Mouse (Mus musculus) heart, postnatal 0 days (tissue): ENCODE data around the gene Paqr5. TPM values are rescaled to one million over a fixed set of nuclear protein-coding genes. Genes with fewer than 3 reads are reported as not detected.
A peak's percentile ranks its signal among the peaks of the same experiment; 100 is the strongest.

Source experiments
- ATAC-seq: fragments of 200-750 bp; cut with Nextera tagmentation; 2 replicates; pipeline ENCODE4 v1.8.0; 2017; ENCODE audit warnings: low read depth, moderate number of reproducible peaks, moderate library complexity; ENCODE audit not compliant: insufficient read depth
- DNase-seq: peaks from one replicate; pipeline ENCODE4 v3.0.0-alpha.2; 2016; ENCODE audit warnings: low spot score
- H3K27ac ChIP-seq: fragments of 300-500 bp; sonication (generic); 2 replicates; pipeline ENCODE4 v1.5.1; 2014; ENCODE audit warnings: low read depth, mild to moderate bottlenecking
- H3K27me3 ChIP-seq: fragments of 300-500 bp; sonication (generic); 2 replicates; pipeline ENCODE4 v1.6.1; 2014; ENCODE audit warnings: low read length, mixed read lengths; ENCODE audit not compliant: control insufficient read depth, insufficient read depth
- H3K36me3 ChIP-seq: fragments of 300-500 bp; sonication (generic); replicated peaks from 2 replicates; pipeline ENCODE4 v1.6.1; 2014; ENCODE audit warnings: low read length, mixed read lengths; ENCODE audit not compliant: control insufficient read depth, insufficient read depth
- H3K4me1 ChIP-seq: fragments of 300-500 bp; sonication (generic); 2 replicates; pipeline ENCODE4 v1.6.1; 2014; ENCODE audit warnings: antibody characterized with exemption; ENCODE audit not compliant: control insufficient read depth, insufficient read depth
- H3K4me2 ChIP-seq: fragments of 300-500 bp; sonication (generic); 2 replicates; pipeline ENCODE4 v1.6.1; 2014; ENCODE audit warnings: low read depth, mild to moderate bottlenecking, low read length, moderate library complexity
- H3K4me3 ChIP-seq: fragments of 300-500 bp; sonication (generic); 2 replicates; pipeline ENCODE4 v1.5.1; 2014; ENCODE audit warnings: low read depth, low read length
- H3K9ac ChIP-seq: fragments of 300-500 bp; sonication (generic); replicated peaks from 2 replicates; pipeline ENCODE4 v1.6.1; 2014; ENCODE audit warnings: low read depth, low read length, mixed read lengths
- H3K9me3 ChIP-seq: fragments of 300-500 bp; sonication (generic); replicated peaks from 2 replicates; pipeline ENCODE4 v1.6.1; 2016; ENCODE audit warnings: low read length; ENCODE audit not compliant: control insufficient read depth
- CTCF ChIP-seq: IDR thresholded peaks from 2 replicates; pipeline ENCODE4 v1.5.1; 2016; ENCODE audit warnings: antibody characterized with exemption, control low read depth, low read depth
- EP300 ChIP-seq: IDR thresholded peaks from 2 replicates; pipeline ENCODE4 v1.6.1; 2016; ENCODE audit warnings: antibody characterized with exemption, low read depth
- WGBS: fragments of 180-500 bp; shearing (Covaris S2); extraction: QIAGEN DNeasy Blood & Tissue Kit; methylation state at CpG from one replicate; pipeline ENCODE4 v1.1.7; 2014; 5-methylcytosine and 5-hydroxymethylcytosine counted together
- polyA plus RNA-seq: library from polyadenylated mRNA; unstranded; fragments of >200 nt; fragmentation: Nextera tagmentation; extraction: Ambion mirVana; gene quantifications from 2 replicates; pipeline ENCODE4 v1.2.1, GENCODE M21; 2015
- total RNA-seq: library from RNA; depleted of rRNA; stranded (reverse); fragments of >200 nt; gene quantifications from 2 replicates; pipeline ENCODE4 v1.2.3, GENCODE M21; 2014; ENCODE audit warnings: low replicate concordance; rRNA removed

Gene Paqr5
- total RNA-seq, result 5.1 TPM in 1 of 2 replicates, not detected in the other
- 0.15 and 0.18 TPM in 2 replicates for polyA plus RNA-seq

DNA sequence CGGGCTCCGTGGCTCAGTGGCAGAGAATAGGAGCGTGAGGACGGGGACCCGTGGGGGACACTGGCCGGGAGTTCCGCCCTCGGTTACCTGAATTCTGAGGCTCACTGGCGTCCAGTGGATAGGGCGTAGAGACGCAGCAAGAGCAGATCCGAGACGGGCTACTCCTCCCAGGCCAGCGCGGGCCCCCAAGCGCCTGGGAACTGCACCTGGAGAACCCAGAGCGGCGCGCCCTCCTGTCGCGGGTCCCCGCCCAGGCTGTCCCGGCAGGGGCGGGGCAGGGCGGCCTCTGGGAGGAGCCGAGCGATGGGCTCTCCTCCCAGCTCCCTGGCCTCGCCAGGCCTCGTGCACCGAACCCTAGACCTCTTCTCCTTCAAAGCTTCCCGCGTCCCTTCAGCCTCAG is at the start of gene Paqr5:
Gene Paqr5 (minus strand): TSS at position 257 of the 400 bp plus-strand sequence.
- no peak; the same call in 1 of the 2 replicates for ATAC-seq

DNA sequence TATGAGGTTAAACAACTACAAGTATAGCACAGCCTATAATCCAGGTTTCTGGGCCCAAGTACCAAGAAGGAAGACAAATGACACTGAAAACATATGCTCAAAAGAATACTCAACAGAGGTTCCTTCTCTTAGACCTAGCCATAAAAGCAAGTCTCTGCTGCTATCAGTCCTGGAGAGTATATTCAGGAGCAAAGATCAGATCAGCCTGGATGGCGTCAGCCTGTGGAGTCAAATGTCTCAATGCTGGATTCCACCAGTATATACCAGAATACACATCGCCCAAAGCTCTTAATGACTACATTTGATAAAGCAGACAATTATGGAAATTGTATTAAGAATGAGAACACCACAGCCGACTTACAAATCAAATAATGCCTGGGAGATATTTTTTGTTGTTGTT is 35.6 kb upstream of the Paqr5 start:
- no peak for ATAC-seq
- DNase-seq, result no peak
- Histone ChIP-seq H3K27me3 (no peaks in the 10 kb centered on the region), H3K9ac (no peak overlapping the region), H3K9me3 (no peaks in the 10 kb centered on the region), H3K36me3 (no peaks in the 10 kb centered on the region), H3K4me2 (no peak overlapping the region), H3K4me1 (0 out of 2 replicates have a peak, but pooled peaks cover 3% of the 10 kb centered on the region), H3K27ac (no peak overlapping the region), H3K4me3 (no peak overlapping the region)
- WGBS, result 90% methylated on average over 3 of the region's 3 CpGs
- TF ChIP-seq EP300, result no peak
- TF ChIP-seq CTCF, result no peak

More for the DNA sequence above, at the start of gene Paqr5:
- WGBS, result under 1% methylated on average over 27 of the region's 32 CpGs
- no peak for DNase-seq
- H3K9me3 ChIP-seq, result no peaks in the 10 kb centered on the region
- peaks cover 28% of the 10 kb centered on the region for H3K27me3 ChIP-seq
- H3K36me3 ChIP-seq, result no peaks in the 10 kb centered on the region
- 0 out of 2 replicates have a peak within 1 kb of the TSS, but pooled peaks have one; percentile 17 for H3K9ac ChIP-seq
- H3K4me2 ChIP-seq, result peak within 1 kb of the TSS; percentile 73
- H3K4me1 ChIP-seq, result no peaks in the 10 kb centered on the region
- peak within 1 kb of the TSS; percentile 44 for H3K4me3 ChIP-seq
- TF ChIP-seq EP300, result no peak
- TF ChIP-seq CTCF, result no peak
- no peak within 1 kb of the TSS for H3K27ac ChIP-seq

DNA sequence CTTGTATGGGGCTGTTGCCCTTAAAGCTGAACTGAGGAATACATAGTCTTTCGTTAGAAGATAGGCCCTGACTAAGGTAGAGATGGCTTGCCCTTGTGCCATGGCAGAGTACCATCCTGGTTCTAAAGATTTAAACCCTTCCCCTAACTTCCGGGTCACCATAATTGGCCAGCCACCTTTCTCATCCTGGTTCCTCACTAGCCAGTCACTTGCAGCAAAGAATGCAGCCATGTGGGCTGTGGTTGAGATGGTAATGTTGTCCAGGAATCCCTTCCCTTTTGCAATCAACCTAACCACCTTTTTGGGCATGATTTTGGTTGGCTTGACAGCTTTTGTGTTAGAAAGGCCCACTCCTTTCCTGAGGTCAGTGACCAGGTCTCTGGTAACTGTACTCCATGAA is 33.8 kb upstream of the Paqr5 start:
- Histone ChIP-seq H3K9me3 (no peaks in the 10 kb centered on the region), H3K27me3 (no peaks in the 10 kb centered on the region), H3K4me3 (no peak overlapping the region), H3K4me2 (no peak overlapping the region), H3K27ac (no peak overlapping the region), H3K9ac (no peak overlapping the region), H3K36me3 (no peaks in the 10 kb centered on the region), H3K4me1 (0 out of 2 replicates have a peak, but pooled peaks cover 3% of the 10 kb centered on the region)
- 75% methylated on average over 2 of the region's 2 CpGs for WGBS
- TF ChIP-seq EP300 (no peak), CTCF (no peak)
- no peak for DNase-seq
- no peak for ATAC-seq

DNA sequence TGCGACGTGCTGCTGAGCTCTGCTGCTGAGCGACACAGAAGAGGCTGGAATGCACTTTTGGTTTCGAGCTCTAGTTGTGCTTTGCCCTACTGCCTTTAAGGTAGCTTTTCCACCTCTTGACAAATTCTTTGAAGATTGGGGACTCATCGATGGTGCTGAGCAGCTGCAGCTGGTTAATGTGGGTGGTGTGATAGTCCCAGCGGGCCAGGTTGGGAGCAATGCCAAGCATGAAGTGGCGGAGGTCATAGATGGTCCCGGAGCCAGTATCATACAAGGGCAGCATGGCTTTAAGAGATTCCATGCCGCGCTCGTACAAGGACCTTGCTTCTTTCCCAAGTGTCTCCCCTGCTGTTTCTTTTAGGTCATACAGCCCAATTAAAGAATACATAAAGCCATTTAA is 33.3 kb upstream of the Paqr5 start:
- no peak overlapping the region for H3K9ac ChIP-seq
- TF ChIP-seq EP300, result no peak
- TF ChIP-seq CTCF, result no peak
- no peak overlapping the region for H3K27ac ChIP-seq
- H3K9me3 ChIP-seq, result no peaks in the 10 kb centered on the region
- no peaks in the 10 kb centered on the region for H3K27me3 ChIP-seq
- 0 out of 2 replicates have a peak, but pooled peaks cover 3% of the 10 kb centered on the region for H3K4me1 ChIP-seq
- DNase-seq, result peak; percentile 45
- peak overlapping the region; percentile 36 for H3K4me2 ChIP-seq
- ATAC-seq, result peak; percentile 77
- whole genome bisulfite sequencing, result 44% methylated on average over 11 of the region's 11 CpGs
- peak overlapping the region; percentile 19 for H3K4me3 ChIP-seq
- H3K36me3 ChIP-seq, result no peaks in the 10 kb centered on the region

DNA sequence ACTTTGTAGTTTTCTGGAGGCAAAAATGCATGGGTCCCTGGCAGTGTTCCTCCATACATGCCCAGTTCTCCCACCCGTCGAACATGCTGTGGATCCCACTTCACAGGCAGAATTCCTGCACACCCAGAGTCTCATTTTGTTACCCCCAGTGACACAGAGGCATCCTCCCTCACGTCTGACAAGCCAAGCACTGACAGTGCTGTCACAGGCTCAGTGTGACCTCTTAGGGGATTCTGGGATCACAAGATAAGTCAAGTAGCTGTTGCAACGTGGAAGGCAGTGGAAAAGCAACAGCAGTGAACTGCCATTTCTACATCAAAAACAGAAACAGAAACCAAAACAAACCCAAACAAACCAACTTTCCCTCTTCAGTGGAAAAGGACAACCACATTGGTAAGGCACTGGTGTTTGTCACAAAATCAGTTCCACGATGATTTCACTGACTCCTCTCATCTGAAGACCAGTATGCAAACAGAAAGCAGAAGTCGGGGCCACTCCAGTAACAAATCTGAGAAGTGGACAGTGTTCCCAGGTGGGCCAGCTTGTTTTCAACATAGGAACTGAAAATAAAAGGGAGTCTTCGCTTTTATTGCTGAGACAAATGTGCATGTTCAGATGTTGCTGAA is 31.3 kb upstream of the Paqr5 start:
- Histone ChIP-seq H3K4me3 (no peak overlapping the region), H3K9me3 (no peaks in the 10 kb centered on the region), H3K9ac (no peak overlapping the region), H3K27me3 (no peaks in the 10 kb centered on the region), H3K4me1 (0 out of 2 replicates have a peak, but pooled peaks cover 3% of the 10 kb centered on the region), H3K27ac (no peak overlapping the region), H3K36me3 (no peaks in the 10 kb centered on the region), H3K4me2 (no peak overlapping the region)
- WGBS, result 49% methylated on average over 7 of the region's 7 CpGs
- ATAC-seq, result no peak
- no peak for TF ChIP-seq CTCF
- no peak for TF ChIP-seq EP300
- no peak for DNase-seq
